Mouse (Mus musculus) neural tube, embryonic 10.5 days (tissue): ENCODE measurements around the gene Ly6g6d.
"Not testable (repeated sequence)": the region's sequence is repeated elsewhere in the genome, so short reads cannot be mapped to it uniquely, and the experiment has no call there.

ENCODE experiments used
- DNase-seq: peaks from one replicate; pipeline ENCODE4 v3.0.0-alpha.2; 2017; ENCODE audit warnings: low spot score; ENCODE audit errors: extremely low spot score

Gene Ly6g6d

GRCm38 (mm10) chr17:35077786-35078233, at the start of gene Ly6g6d:
Gene Ly6g6d, minus strand, starts transcription at chr17:35078065.
- peak; percentile 37 for DNase-seq

- no peak for DNase-seq
These were observed 49.2 kb upstream of the Ly6g6d start for GRCm38 (mm10) chr17:35127017-35127416.

GRCm38 (mm10) chr17:35126206-35126611, 48.3 kb upstream of the Ly6g6d start, which contains the start of gene D17H6S53E:
Gene D17H6S53E, plus strand, starts transcription at chr17:35126373.
- peak; percentile 78 for DNase-seq

GRCm38 (mm10) chr17:35125578-35125977, 47.7 kb upstream of the Ly6g6d start:
- no peak for DNase-seq

GRCm38 (mm10) chr17:35125081-35125480, 47.2 kb upstream of the Ly6g6d start:
- no peak for DNase-seq

GRCm38 (mm10) chr17:35124261-35124896, 46.5 kb upstream of the Ly6g6d start:
- DNase-seq, result not testable (repeated sequence)

GRCm38 (mm10) chr17:35123287-35123686, 45.4 kb upstream of the Ly6g6d start:
- DNase-seq, result not testable (repeated sequence)

GRCm38 (mm10) chr17:35121871-35122303, 44.0 kb upstream of the Ly6g6d start, which contains the start of gene Csnk2b:
Gene Csnk2b, minus strand, starts transcription at chr17:35122053.
- no peak for DNase-seq

GRCm38 (mm10) chr17:35121143-35121799, 43.4 kb upstream of the Ly6g6d start, which contains the start of gene Gpank1:
Gene Gpank1, plus strand, starts transcription at chr17:35121455.
- peak; percentile 97 for DNase-seq

GRCm38 (mm10) chr17:35120745-35121142, 42.9 kb upstream of the Ly6g6d start:
- DNase-seq, result no peak

GRCm38 (mm10) chr17:35115046-35116019, 37.5 kb upstream of the Ly6g6d start, which contains the start of gene Ly6g5b:
Gene Ly6g5b, minus strand, starts transcription at chr17:35115428.
- DNase-seq, result no peak

- no peak for DNase-seq
These were observed 33.9 kb upstream of the Ly6g6d start for GRCm38 (mm10) chr17:35111774-35112173.

- no peak for DNase-seq
These were observed 30.2 kb upstream of the Ly6g6d start, which contains the start of gene Ly6g5c for GRCm38 (mm10) chr17:35108097-35108496. Gene Ly6g5c, plus strand, starts transcription at chr17:35108279.

- no peak for DNase-seq
These were observed 28.7 kb upstream of the Ly6g6d start for GRCm38 (mm10) chr17:35106522-35106921.

GRCm38 (mm10) chr17:35105740-35106389, 28.0 kb upstream of the Ly6g6d start:
- no peak for DNase-seq

- no peak for DNase-seq
These were observed 26.9 kb upstream of the Ly6g6d start for GRCm38 (mm10) chr17:35104754-35105153.

- no peak for DNase-seq
These were observed 26.2 kb upstream of the Ly6g6d start for GRCm38 (mm10) chr17:35104079-35104478.

GRCm38 (mm10) chr17:35103221-35103690, 25.4 kb upstream of the Ly6g6d start:
- DNase-seq, result no peak

GRCm38 (mm10) chr17:35102299-35102698, 24.4 kb upstream of the Ly6g6d start:
- no peak for DNase-seq

- no peak for DNase-seq
These were observed 23.3 kb upstream of the Ly6g6d start for GRCm38 (mm10) chr17:35101161-35101560.
